Mouse (Mus musculus) brain, embryonic 14.5 days (tissue): ENCODE measurements around the gene Ccdc134.

ENCODE experiments used
- CTCF ChIP-seq: fragments of 200-500 bp; IDR thresholded peaks from 2 replicates; pipeline ENCODE4 v1.5.1; 2012; ENCODE audit warnings: inconsistent platforms, mild to moderate bottlenecking, moderate library complexity, borderline replicate concordance; ENCODE audit not compliant: insufficient read depth, insufficient read length; ENCODE audit errors: extremely low read depth
- POLR2A ChIP-seq: fragments of 200-500 bp; IDR thresholded peaks from 2 replicates; pipeline ENCODE4 v1.6.1; 2012; ENCODE audit warnings: mild to moderate bottlenecking, inconsistent platforms, borderline replicate concordance; ENCODE audit not compliant: poor library complexity, insufficient read depth, insufficient read length, severe bottlenecking; ENCODE audit errors: extremely low read depth

DNA sequence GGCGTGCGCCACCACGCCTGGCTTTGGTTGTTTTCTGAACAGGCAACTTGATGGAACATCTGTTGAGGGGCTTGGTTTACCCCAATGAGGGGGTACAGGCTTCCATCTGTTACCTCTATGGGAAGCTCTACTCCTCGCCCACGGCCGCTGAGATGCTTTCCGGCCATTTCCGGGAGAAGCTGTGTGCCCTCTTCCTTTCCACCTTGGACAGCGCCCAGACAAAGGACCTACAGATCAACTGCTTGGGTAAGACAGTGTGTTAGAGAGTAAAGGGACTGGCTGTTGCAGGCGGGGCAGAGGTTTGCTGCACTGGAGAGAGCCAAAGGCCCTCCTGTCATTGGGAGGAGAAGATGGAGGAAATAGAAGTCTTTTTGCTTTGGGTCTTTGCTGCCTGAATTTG, 47.8 kb upstream of the Ccdc134 start:
- no peak for TF ChIP-seq CTCF
- TF ChIP-seq POLR2A, result no peak
